Mouse (Mus musculus): Measurements from ENCODE around the gene Arid1a.

DNA sequence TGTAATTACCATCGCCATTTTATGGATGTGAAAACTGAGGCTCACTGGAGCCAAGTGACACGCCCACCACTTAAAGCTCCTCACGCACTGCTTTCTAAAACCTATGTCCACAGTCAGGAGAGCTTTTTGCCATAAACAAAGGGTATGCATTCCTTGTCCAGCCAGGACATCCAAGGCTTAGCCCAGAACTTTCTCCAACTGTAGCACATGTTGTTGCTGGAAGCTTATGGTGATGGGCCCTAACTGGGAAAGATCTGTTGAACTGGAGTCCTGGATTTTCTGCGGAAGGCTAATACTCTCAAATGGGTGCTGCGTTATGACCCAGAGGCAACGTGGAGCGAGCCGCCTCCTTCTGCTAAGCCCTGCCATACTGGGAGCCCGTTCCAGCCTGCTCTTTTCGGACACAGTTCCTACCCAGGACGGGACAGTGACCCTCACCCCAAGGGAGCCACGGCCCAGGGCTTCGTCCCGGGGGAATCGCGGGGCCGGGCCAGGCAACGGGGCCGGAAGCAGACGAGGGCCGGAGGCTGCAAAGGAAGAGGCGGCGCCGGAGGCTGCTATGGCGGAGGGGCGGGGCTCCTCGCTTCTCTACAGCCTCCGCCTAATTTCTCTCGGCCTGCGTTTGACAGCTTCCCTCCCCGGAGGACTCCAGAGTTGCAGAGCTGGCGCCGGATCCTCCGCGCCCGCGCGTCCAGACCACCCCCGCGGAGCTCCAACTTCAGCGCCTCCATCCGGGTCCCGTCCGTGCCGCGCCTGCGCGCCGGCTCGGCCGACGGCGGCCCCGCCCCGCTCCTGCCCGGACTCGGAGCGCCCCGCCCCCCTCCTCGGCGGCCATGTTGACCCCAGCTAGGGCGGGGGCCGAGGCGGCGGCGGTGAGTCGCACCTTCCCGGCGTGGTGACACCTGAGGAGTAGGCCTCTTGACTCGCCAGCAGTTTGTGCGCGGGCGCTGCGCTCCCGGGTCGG lies 84.4 kb downstream of the Arid1a start, which contains the start of gene Pigv:
- TF ChIP-seq CTCF (IDR thresholded peaks at IDR 0.05; ENCODE audit: low read depth, low read length): no peak
- TF ChIP-seq POLR2A (IDR thresholded peaks at IDR 0.05; ENCODE audit: extremely low read depth, insufficient read depth, low read length): peak; percentile 81
